Mouse (Mus musculus): ENCODE data around the gene Med11. TPM values are rescaled to one million over a fixed set of nuclear protein-coding genes. Genes with fewer than 3 reads are reported as not detected.
"Not testable (repeated sequence)": the region's sequence is repeated elsewhere in the genome, so short reads cannot be mapped to it uniquely, and the experiment has no call there.

The Med11 gene
- polyA plus RNA-seq, 1 experiment from 2014 or later: 40.9 TPM

- 70% methylated on average over 6 of the region's 6 CpGs for WGBS
- H3K27me3 ChIP-seq (ENCODE audit: control insufficient read depth, insufficient read depth, low read length); H3K9ac ChIP-seq (ENCODE audit: low read length); H3K4me3 ChIP-seq (ENCODE audit: low read depth, low read length); H3K36me3 ChIP-seq (ENCODE audit: control insufficient read depth, insufficient read depth, low read length); DNase-seq (ENCODE audit: low spot score); ATAC-seq (replicated peaks; ENCODE audit: low FRiP score); H3K27ac ChIP-seq (ENCODE audit: low read depth, low read length); H3K4me2 ChIP-seq (ENCODE audit: low read depth, low read length, severe bottlenecking); H3K4me1 ChIP-seq (replicated peaks; ENCODE audit: control insufficient read depth, insufficient read depth, low read length); H3K9me3 ChIP-seq (ENCODE audit: control insufficient read depth, low read length): not testable (repeated sequence)
Measured at GRCm38 (mm10) chr11:70426598-70426997, 25.1 kb upstream of the Med11 start.

- Histone ChIP-seq H3K27ac (ENCODE audit: low read depth, low read length) (no peak overlapping the region), H3K9me3 (ENCODE audit: control insufficient read depth, low read length) (no peaks in the 10 kb centered on the region), H3K9ac (ENCODE audit: low read length) (peak overlapping the region; percentile 53), H3K4me1 (replicated peaks; ENCODE audit: control insufficient read depth, insufficient read depth, low read length) (peaks cover 17% of the 10 kb centered on the region; the same call in 1 of the 2 replicates), H3K36me3 (ENCODE audit: control insufficient read depth, insufficient read depth, low read length) (no peaks in the 10 kb centered on the region), H3K4me3 (ENCODE audit: low read depth, low read length) (peak overlapping the region; percentile 78; the same call in 1 of the 2 replicates), H3K4me2 (ENCODE audit: low read depth, low read length, severe bottlenecking) (peak overlapping the region; percentile 58; the same call in 1 of the 2 replicates), H3K27me3 (ENCODE audit: control insufficient read depth, insufficient read depth, low read length) (no peaks in the 10 kb centered on the region)
- ATAC-seq (replicated peaks; ENCODE audit: low FRiP score): no peak
- no peak for DNase-seq (ENCODE audit: low spot score)
- WGBS: 31% methylated on average over 5 of the region's 5 CpGs
Measured at GRCm38 (mm10) chr11:70431574-70431973, 20.1 kb upstream of the Med11 start.

GRCm38 (mm10) chr11:70432048-70432894 is 19.4 kb upstream of the Med11 start, which contains the start of gene Arrb2:
Arrb2 (plus strand) TSS chr11:70432635.
- H3K27me3 ChIP-seq (ENCODE audit: control insufficient read depth, insufficient read depth, low read length): no peaks in the 10 kb centered on the region
- peak within 1 kb of the TSS; percentile 89 for H3K9ac ChIP-seq (ENCODE audit: low read length)
- peak within 1 kb of the TSS; percentile 58 for H3K4me2 ChIP-seq (ENCODE audit: low read depth, low read length, severe bottlenecking)
- no peaks in the 10 kb centered on the region for H3K9me3 ChIP-seq (ENCODE audit: control insufficient read depth, low read length)
- H3K4me3 ChIP-seq (ENCODE audit: low read depth, low read length): peak within 1 kb of the TSS; percentile 78
- peak within 1 kb of the TSS; percentile 81 for H3K27ac ChIP-seq (ENCODE audit: low read depth, low read length)
- no peaks in the 10 kb centered on the region for H3K36me3 ChIP-seq (ENCODE audit: control insufficient read depth, insufficient read depth, low read length)
- DNase-seq (ENCODE audit: low spot score): peak; percentile 100
- under 1% methylated on average over 71 of the region's 75 CpGs for WGBS
- H3K4me1 ChIP-seq (replicated peaks; ENCODE audit: control insufficient read depth, insufficient read depth, low read length): peaks cover 17% of the 10 kb centered on the region; the same call in 1 of the 2 replicates
- peak; percentile 95 for ATAC-seq (replicated peaks; ENCODE audit: low FRiP score)

GRCm38 (mm10) chr11:70432895-70433568 is 18.7 kb upstream of the Med11 start:
- H3K36me3 ChIP-seq (ENCODE audit: control insufficient read depth, insufficient read depth, low read length): no peaks in the 10 kb centered on the region; the same call in 1 of the 2 replicates
- no peaks in the 10 kb centered on the region for H3K9me3 ChIP-seq (ENCODE audit: control insufficient read depth, low read length)
- H3K27me3 ChIP-seq (ENCODE audit: control insufficient read depth, insufficient read depth, low read length): no peaks in the 10 kb centered on the region
- DNase-seq (ENCODE audit: low spot score) (peak; percentile 79), ATAC-seq (replicated peaks; ENCODE audit: low FRiP score) (peak; percentile 60)
- H3K4me2 ChIP-seq (ENCODE audit: low read depth, low read length, severe bottlenecking): peak overlapping the region; percentile 58
- peak overlapping the region; percentile 62 for H3K27ac ChIP-seq (ENCODE audit: low read depth, low read length)
- H3K4me1 ChIP-seq (replicated peaks; ENCODE audit: control insufficient read depth, insufficient read depth, low read length): peaks cover 17% of the 10 kb centered on the region; the same call in 1 of the 2 replicates
- 6% methylated on average over 15 of the region's 15 CpGs for WGBS
- peak overlapping the region; percentile 89 for H3K9ac ChIP-seq (ENCODE audit: low read length)
- H3K4me3 ChIP-seq (ENCODE audit: low read depth, low read length): peak overlapping the region; percentile 78

- 70% methylated on average over 1 of the region's 1 CpGs for WGBS
- H3K36me3 ChIP-seq (ENCODE audit: control insufficient read depth, insufficient read depth, low read length): no peaks in the 10 kb centered on the region; the same call in 1 of the 2 replicates
- H3K9ac ChIP-seq (ENCODE audit: low read length): peak overlapping the region; percentile 89
- no peaks in the 10 kb centered on the region for H3K27me3 ChIP-seq (ENCODE audit: control insufficient read depth, insufficient read depth, low read length)
- ATAC-seq (replicated peaks; ENCODE audit: low FRiP score) (no peak), DNase-seq (ENCODE audit: low spot score) (no peak)
- H3K4me2 ChIP-seq (ENCODE audit: low read depth, low read length, severe bottlenecking): peak overlapping the region; percentile 58
- no peaks in the 10 kb centered on the region for H3K9me3 ChIP-seq (ENCODE audit: control insufficient read depth, low read length)
- peak overlapping the region; percentile 78; the same call in 1 of the 2 replicates for H3K4me3 ChIP-seq (ENCODE audit: low read depth, low read length)
- H3K27ac ChIP-seq (ENCODE audit: low read depth, low read length): no peak overlapping the region
- peaks cover 17% of the 10 kb centered on the region; the same call in 1 of the 2 replicates for H3K4me1 ChIP-seq (replicated peaks; ENCODE audit: control insufficient read depth, insufficient read depth, low read length)
Measured at GRCm38 (mm10) chr11:70433569-70433943, 18.2 kb upstream of the Med11 start.

- Histone ChIP-seq H3K9ac (ENCODE audit: low read length) (peak overlapping the region; percentile 89), H3K4me2 (ENCODE audit: low read depth, low read length, severe bottlenecking) (peak overlapping the region; percentile 58; the same call in 1 of the 2 replicates), H3K9me3 (ENCODE audit: control insufficient read depth, low read length) (no peaks in the 10 kb centered on the region), H3K4me1 (replicated peaks; ENCODE audit: control insufficient read depth, insufficient read depth, low read length) (peaks cover 17% of the 10 kb centered on the region; the same call in 1 of the 2 replicates), H3K4me3 (ENCODE audit: low read depth, low read length) (0 out of 2 replicates have a peak overlapping the region, but pooled peaks have one; percentile 78), H3K27ac (ENCODE audit: low read depth, low read length) (no peak overlapping the region), H3K36me3 (ENCODE audit: control insufficient read depth, insufficient read depth, low read length) (no peaks in the 10 kb centered on the region; the same call in 1 of the 2 replicates), H3K27me3 (ENCODE audit: control insufficient read depth, insufficient read depth, low read length) (no peaks in the 10 kb centered on the region)
- WGBS: 93% methylated on average over 3 of the region's 3 CpGs
- DNase-seq (ENCODE audit: low spot score) (no peak), ATAC-seq (replicated peaks; ENCODE audit: low FRiP score) (no peak)
Measured at GRCm38 (mm10) chr11:70433951-70434350, 17.8 kb upstream of the Med11 start.

- H3K9ac ChIP-seq (ENCODE audit: low read length): no peak overlapping the region
- H3K9me3 ChIP-seq (ENCODE audit: control insufficient read depth, low read length): no peaks in the 10 kb centered on the region
- no peak overlapping the region for H3K4me2 ChIP-seq (ENCODE audit: low read depth, low read length, severe bottlenecking)
- no peak overlapping the region for H3K4me3 ChIP-seq (ENCODE audit: low read depth, low read length)
- WGBS: 82% methylated on average over 5 of the region's 5 CpGs
- ATAC-seq (replicated peaks; ENCODE audit: low FRiP score) (no peak), DNase-seq (ENCODE audit: low spot score) (no peak)
- peaks cover 17% of the 10 kb centered on the region; the same call in 1 of the 2 replicates for H3K4me1 ChIP-seq (replicated peaks; ENCODE audit: control insufficient read depth, insufficient read depth, low read length)
- H3K36me3 ChIP-seq (ENCODE audit: control insufficient read depth, insufficient read depth, low read length): no peaks in the 10 kb centered on the region; the same call in 1 of the 2 replicates
- H3K27me3 ChIP-seq (ENCODE audit: control insufficient read depth, insufficient read depth, low read length): no peaks in the 10 kb centered on the region
- no peak overlapping the region for H3K27ac ChIP-seq (ENCODE audit: low read depth, low read length)
Measured at GRCm38 (mm10) chr11:70435476-70435875, 16.2 kb upstream of the Med11 start.

GRCm38 (mm10) chr11:70437426-70437825 is 14.3 kb upstream of the Med11 start:
- H3K4me1 ChIP-seq (replicated peaks; ENCODE audit: control insufficient read depth, insufficient read depth, low read length): peaks cover 12% of the 10 kb centered on the region; the same call in 1 of the 2 replicates
- ATAC-seq (replicated peaks; ENCODE audit: low FRiP score) (no peak), DNase-seq (ENCODE audit: low spot score) (no peak)
- H3K4me2 ChIP-seq (ENCODE audit: low read depth, low read length, severe bottlenecking): no peak overlapping the region
- H3K27me3 ChIP-seq (ENCODE audit: control insufficient read depth, insufficient read depth, low read length): no peaks in the 10 kb centered on the region
- no peaks in the 10 kb centered on the region for H3K9me3 ChIP-seq (ENCODE audit: control insufficient read depth, low read length)
- H3K4me3 ChIP-seq (ENCODE audit: low read depth, low read length): no peak overlapping the region
- no peaks in the 10 kb centered on the region; the same call in 1 of the 2 replicates for H3K36me3 ChIP-seq (ENCODE audit: control insufficient read depth, insufficient read depth, low read length)
- H3K27ac ChIP-seq (ENCODE audit: low read depth, low read length): no peak overlapping the region
- WGBS: 92% methylated on average over 6 of the region's 6 CpGs
- no peak overlapping the region for H3K9ac ChIP-seq (ENCODE audit: low read length)
